ENCODE assay signal across 16 mouse cellular contexts in genomic region chr4:40849518-40849917, GRCm38 (mm10). TPM values are rescaled to one million over a fixed set of nuclear protein-coding genes. Genes with fewer than 3 reads are reported as not detected.
DNase-seq lines count a peak whose midpoint lies in the region; ATAC-seq and TF ChIP-seq lines count a peak whose summit lies in the region.
"Had no signal": no experiment of that assay in that cellular context is flagged by ENCODE, and none has a peak within 500 bp of the region (broad histone marks: within the 10 kb centered on the region; RNA-seq: fewer than 3 reads in every experiment).

No protein-coding gene starts in this region.

- peaks cover 66% of the 10 kb centered on the region for H3K4me1 ChIP-seq in heart, embryonic 11.5 days (ENCODE audit: control insufficient read depth, insufficient read depth, low read length)
- peaks cover 76% of the 10 kb centered on the region for H3K4me1 ChIP-seq in liver, embryonic 11.5 days (replicated peaks; ENCODE audit: control insufficient read depth, insufficient read depth, low read length)
- H3K4me1 ChIP-seq in stomach, postnatal 0 days (replicated peaks; ENCODE audit: control insufficient read depth, insufficient read depth): peaks cover 14% of the 10 kb centered on the region; the same call in 1 of the 2 replicates

- no peak for TF ChIP-seq EP300 in stomach, postnatal 0 days (optimal IDR thresholded peaks at IDR 0.05)

- WGBS in heart, embryonic 11.5 days (ENCODE audit: insufficient replicate concordance): 47% methylated on average over 3 of the region's 3 CpGs
- 35% methylated on average over 3 of the region's 3 CpGs for WGBS in liver, embryonic 11.5 days
- 57% methylated on average over 3 of the region's 3 CpGs for WGBS in stomach, postnatal 0 days

- ATAC-seq in heart, embryonic 11.5 days (replicated peaks; ENCODE audit: insufficient number of reproducible peaks, low FRiP score, low TSS enrichment): no peak
- peak; percentile 66 for ATAC-seq in liver, embryonic 11.5 days (replicated peaks; ENCODE audit: low FRiP score)
- ATAC-seq in stomach, postnatal 0 days (ENCODE audit: low FRiP score, low TSS enrichment): no peak
- ATAC-seq: activated CD4-positive, CD25-positive, alpha-beta regulatory T cell, adult 4 months; intestine, postnatal 0 days; midbrain, embryonic 16.5 days had no signal

- no peaks in the 10 kb centered on the region for H3K27me3 ChIP-seq in heart, embryonic 11.5 days (ENCODE audit: control insufficient read depth, insufficient read depth, low read length)
- no peaks in the 10 kb centered on the region for H3K27me3 ChIP-seq in liver, embryonic 11.5 days (replicated peaks; ENCODE audit: control insufficient read depth, insufficient read depth, low read length)
- H3K27me3 ChIP-seq in stomach, postnatal 0 days (ENCODE audit: control insufficient read depth, insufficient read depth, low read length): no peaks in the 10 kb centered on the region
- H3K27me3 ChIP-seq: forebrain, embryonic 12.5 days had no signal

- DNase-seq in heart, postnatal 36 days: no peak
- peak; percentile 40 to 58 for DNase-seq in spleen, postnatal 36 days (ENCODE audit: low spot score in 2 of 2)
- no peak for DNase-seq in spleen, postnatal 14 days (ENCODE audit: low spot score in 2 of 2)
- DNase-seq in liver, embryonic 11.5 days (ENCODE audit: low spot score): no peak
- DNase-seq in stomach, postnatal 0 days (ENCODE audit: low spot score): no peak
- no peak for DNase-seq in kidney, adult 11 months
- no peak for DNase-seq in urinary bladder, postnatal 25 days (ENCODE audit: low spot score)
- DNase-seq: B cell, adult 2 months; cerebellum, adult 9-11 months; lung, postnatal 14 days; thymus, postnatal 14 days had no signal

- no peak overlapping the region for H3K4me3 ChIP-seq in heart, embryonic 11.5 days (ENCODE audit: low read depth, low read length)
- H3K4me3 ChIP-seq in liver, embryonic 11.5 days (ENCODE audit: low read depth, low read length): peak overlapping the region; percentile 75; the same call in 1 of the 2 replicates
- no peak overlapping the region for H3K4me3 ChIP-seq in stomach, postnatal 0 days (ENCODE audit: low read depth, low read length)
- H3K4me3 ChIP-seq: forebrain, embryonic 12.5 days had no signal

- no peak overlapping the region for H3K9ac ChIP-seq in heart, embryonic 11.5 days (ENCODE audit: low read depth, low read length)
- peak overlapping the region; percentile 36; the same call in 1 of the 2 replicates for H3K9ac ChIP-seq in liver, embryonic 11.5 days (ENCODE audit: low read depth, low read length)
- H3K9ac ChIP-seq in stomach, postnatal 0 days (ENCODE audit: low read length): no peak overlapping the region
- H3K9ac ChIP-seq: forebrain, embryonic 12.5 days had no signal

- TF ChIP-seq CTCF in stomach, postnatal 0 days (IDR thresholded peaks at IDR 0.05; ENCODE audit: low read depth): 0 out of 2 replicates have a peak, but pooled peaks have one; percentile 3

- H3K27ac ChIP-seq in heart, embryonic 11.5 days (ENCODE audit: low read depth, low read length): peak overlapping the region; percentile 54
- peak overlapping the region; percentile 93 for H3K27ac ChIP-seq in liver, embryonic 11.5 days (ENCODE audit: low read depth, low read length)
- peak overlapping the region; percentile 24; the same call in 1 of the 2 replicates for H3K27ac ChIP-seq in stomach, postnatal 0 days (replicated peaks)
- H3K27ac ChIP-seq: forebrain, embryonic 12.5 days had no signal

- H3K36me3 ChIP-seq in heart, embryonic 11.5 days (ENCODE audit: control insufficient read depth, insufficient read depth, low read length): no peaks in the 10 kb centered on the region
- H3K36me3 ChIP-seq in liver, embryonic 11.5 days (ENCODE audit: control insufficient read depth, insufficient read depth, low read length): peaks cover 3% of the 10 kb centered on the region; the same call in 1 of the 2 replicates
- no peaks in the 10 kb centered on the region for H3K36me3 ChIP-seq in stomach, postnatal 0 days (ENCODE audit: control insufficient read depth, insufficient read depth, low read length)
- H3K36me3 ChIP-seq: forebrain, embryonic 12.5 days had no signal

- H3K4me2 ChIP-seq in heart, embryonic 11.5 days: peak overlapping the region; percentile 69
- H3K4me2 ChIP-seq in liver, embryonic 11.5 days: peak overlapping the region; percentile 95
- H3K4me2 ChIP-seq in stomach, postnatal 0 days (replicated peaks; ENCODE audit: low read depth): no peak overlapping the region
- H3K4me2 ChIP-seq: forebrain, embryonic 12.5 days had no signal

- H3K9me3 ChIP-seq in heart, embryonic 11.5 days (replicated peaks; ENCODE audit: control insufficient read depth, low read length): no peaks in the 10 kb centered on the region
- H3K9me3 ChIP-seq in liver, embryonic 11.5 days (ENCODE audit: control insufficient read depth, low read length): no peaks in the 10 kb centered on the region
- no peaks in the 10 kb centered on the region for H3K9me3 ChIP-seq in stomach, postnatal 0 days (ENCODE audit: control insufficient read depth, low read length)
- H3K9me3 ChIP-seq: forebrain, embryonic 12.5 days had no signal

- intact Hi-C loops in heart, postnatal 36 days (cut with DNase I): no loop called here

RNA-seq across cellular contexts. Expression of gene B4galt1, which starts 4.3 kb away (rescaled TPM):
- 43.9 and 50.2 TPM in 2 replicates for polyA plus RNA-seq in heart, embryonic 11.5 days (2014; fragmentation: Nextera tagmentation; extraction: Ambion mirVana)
- 10 to 100 TPM; 62.1 to 69.1 TPM for total RNA-seq in heart, postnatal 36 days (2021)
- polyA plus RNA-seq in liver, embryonic 11.5 days (2014; fragmentation: Nextera tagmentation; extraction: Ambion mirVana): 49.0 and 50.4 TPM in 2 replicates
- 34.3 and 35.0 TPM in 2 replicates for polyA plus RNA-seq in stomach, postnatal 0 days (2015; fragmentation: Nextera tagmentation; extraction: Ambion mirVana)

Comparison
In these comparisons a context has a peak if more than half of its experiments do, and no peak if none do; other contexts are left out.
1. DNase-seq: peak in spleen, postnatal 36 days (2 of 2); none in heart, postnatal 36 days (0 of 2), spleen, postnatal 14 days (0 of 2), liver, embryonic 11.5 days (single experiment), stomach, postnatal 0 days (single experiment), kidney, adult 11 months (single experiment) and urinary bladder, postnatal 25 days (single experiment).
2. H3K27ac ChIP-seq: peak in every context shown above with its lines; median percentile 93 in liver, embryonic 11.5 days; 54 in heart, embryonic 11.5 days; 24 in stomach, postnatal 0 days.